Mouse (Mus musculus): ENCODE data around the gene Ywhah.

- TF ChIP-seq POLR2A (IDR thresholded peaks at IDR 0.05; ENCODE audit: insufficient read depth, low read depth, low read length) (no peak), CTCF (IDR thresholded peaks at IDR 0.05; ENCODE audit: insufficient read depth, low read depth, low read length) (no peak)
These were observed 30.7 kb upstream of the Ywhah start for GRCm38 (mm10) chr5:32987873-32988272.
